30 mouse cellular contexts compared by ENCODE assay signal in genomic region chr4:87380716-87381115, GRCm38 (mm10).
"Had no signal": no experiment of that assay in that cellular context is flagged by ENCODE, and none has a peak within 500 bp of the region (broad histone marks: within the 10 kb centered on the region; RNA-seq: fewer than 3 reads in every experiment).

No protein-coding gene starts in this region.

- H3K4me2 ChIP-seq: limb, embryonic 12.5 days; limb, embryonic 13.5 days; limb, embryonic 15.5 days; liver, embryonic 11.5 days; liver, embryonic 12.5 days; liver, embryonic 13.5 days; liver, embryonic 15.5 days; lung, embryonic 14.5 days; lung, embryonic 15.5 days; midbrain, embryonic 12.5 days; midbrain, embryonic 15.5 days; neural tube, embryonic 12.5 days had no signal

- DNase-seq: left cerebral cortex, postnatal 4 days; liver; liver, embryonic 13.5 days; liver, postnatal 0 days; lung, adult 18-20 months; lung, adult 2 months; lung, embryonic 14.5 days; lung, postnatal 10 days; lung, postnatal 14 days; lung, postnatal 36 days; lung, postnatal 4 days; midbrain, embryonic 14.5 days had no signal

- H3K27me3 ChIP-seq: liver, embryonic 12.5 days; liver, embryonic 13.5 days; liver, embryonic 15.5 days; megakaryocyte, embryonic 14.5 days; midbrain, embryonic 12.5 days; midbrain, embryonic 15.5 days; neural tube, embryonic 12.5 days had no signal

- H3K9ac ChIP-seq: limb, embryonic 12.5 days; limb, embryonic 13.5 days; limb, embryonic 15.5 days; liver, embryonic 12.5 days; liver, embryonic 13.5 days; liver, embryonic 14.5 days; liver, embryonic 15.5 days; liver, postnatal 0 days; lung, embryonic 14.5 days; lung, embryonic 15.5 days; midbrain, embryonic 12.5 days; midbrain, embryonic 15.5 days; neural tube, embryonic 12.5 days had no signal

- H3K36me3 ChIP-seq: limb, embryonic 10.5 days; limb, embryonic 12.5 days; limb, embryonic 13.5 days; limb, embryonic 15.5 days; liver, embryonic 12.5 days; liver, embryonic 13.5 days; liver, embryonic 15.5 days; lung, embryonic 15.5 days; midbrain, embryonic 10.5 days; midbrain, embryonic 12.5 days; midbrain, embryonic 15.5 days; neural tube, embryonic 12.5 days had no signal

- ATAC-seq: liver, embryonic 12.5 days; liver, postnatal 0 days; lung, postnatal 0 days; midbrain, embryonic 15.5 days; midbrain, embryonic 16.5 days had no signal

- H3K4me3 ChIP-seq: limb, embryonic 10.5 days; limb, embryonic 12.5 days; limb, embryonic 13.5 days; limb, embryonic 15.5 days; liver, embryonic 12.5 days; liver, embryonic 13.5 days; liver, embryonic 15.5 days; lung, embryonic 15.5 days; megakaryocyte, embryonic 14.5 days; midbrain, embryonic 10.5 days; midbrain, embryonic 12.5 days; midbrain, embryonic 15.5 days; myocyte; neural tube, embryonic 12.5 days had no signal

- H3K9me3 ChIP-seq: limb, embryonic 10.5 days; limb, embryonic 12.5 days; limb, embryonic 13.5 days; limb, embryonic 15.5 days; liver, embryonic 12.5 days; liver, embryonic 13.5 days; liver, embryonic 15.5 days; lung, embryonic 15.5 days; megakaryocyte, embryonic 14.5 days; midbrain, embryonic 10.5 days; midbrain, embryonic 12.5 days; midbrain, embryonic 15.5 days; neural tube, embryonic 12.5 days had no signal

- H3K4me1 ChIP-seq: liver, embryonic 12.5 days; liver, embryonic 13.5 days; liver, embryonic 15.5 days; megakaryocyte, embryonic 14.5 days had no signal

- H3K27ac ChIP-seq: limb, embryonic 10.5 days; limb, embryonic 12.5 days; limb, embryonic 13.5 days; limb, embryonic 15.5 days; liver, embryonic 12.5 days; liver, embryonic 13.5 days; liver, embryonic 14.5 days; liver, embryonic 15.5 days; lung, embryonic 15.5 days; macrophage; midbrain, embryonic 10.5 days; midbrain, embryonic 12.5 days; midbrain, embryonic 15.5 days; neural tube, embryonic 12.5 days had no signal
